Mouse (Mus musculus) heart, postnatal 0 days (tissue): ENCODE measurements around the gene Fchsd2. TPM values are rescaled to one million over a fixed set of nuclear protein-coding genes. Genes with fewer than 3 reads are reported as not detected.

Source experiments
- ATAC-seq: fragments of 200-750 bp; cut with Nextera tagmentation; 2 replicates; pipeline ENCODE4 v1.8.0; 2017; ENCODE audit warnings: low read depth, moderate number of reproducible peaks, moderate library complexity; ENCODE audit not compliant: insufficient read depth
- DNase-seq: peaks from one replicate; pipeline ENCODE4 v3.0.0-alpha.2; 2016; ENCODE audit warnings: low spot score
- H3K27ac ChIP-seq: fragments of 300-500 bp; sonication (generic); 2 replicates; pipeline ENCODE4 v1.5.1; 2014; ENCODE audit warnings: low read depth, mild to moderate bottlenecking
- H3K27me3 ChIP-seq: fragments of 300-500 bp; sonication (generic); 2 replicates; pipeline ENCODE4 v1.6.1; 2014; ENCODE audit warnings: low read length, mixed read lengths; ENCODE audit not compliant: control insufficient read depth, insufficient read depth
- H3K36me3 ChIP-seq: fragments of 300-500 bp; sonication (generic); replicated peaks from 2 replicates; pipeline ENCODE4 v1.6.1; 2014; ENCODE audit warnings: low read length, mixed read lengths; ENCODE audit not compliant: control insufficient read depth, insufficient read depth
- H3K4me1 ChIP-seq: fragments of 300-500 bp; sonication (generic); 2 replicates; pipeline ENCODE4 v1.6.1; 2014; ENCODE audit warnings: antibody characterized with exemption; ENCODE audit not compliant: control insufficient read depth, insufficient read depth
- H3K4me2 ChIP-seq: fragments of 300-500 bp; sonication (generic); 2 replicates; pipeline ENCODE4 v1.6.1; 2014; ENCODE audit warnings: low read depth, mild to moderate bottlenecking, low read length, moderate library complexity
- H3K4me3 ChIP-seq: fragments of 300-500 bp; sonication (generic); 2 replicates; pipeline ENCODE4 v1.5.1; 2014; ENCODE audit warnings: low read depth, low read length
- H3K9ac ChIP-seq: fragments of 300-500 bp; sonication (generic); replicated peaks from 2 replicates; pipeline ENCODE4 v1.6.1; 2014; ENCODE audit warnings: low read depth, low read length, mixed read lengths
- H3K9me3 ChIP-seq: fragments of 300-500 bp; sonication (generic); replicated peaks from 2 replicates; pipeline ENCODE4 v1.6.1; 2016; ENCODE audit warnings: low read length; ENCODE audit not compliant: control insufficient read depth
- CTCF ChIP-seq: IDR thresholded peaks from 2 replicates; pipeline ENCODE4 v1.5.1; 2016; ENCODE audit warnings: antibody characterized with exemption, control low read depth, low read depth
- EP300 ChIP-seq: IDR thresholded peaks from 2 replicates; pipeline ENCODE4 v1.6.1; 2016; ENCODE audit warnings: antibody characterized with exemption, low read depth
- WGBS: fragments of 180-500 bp; shearing (Covaris S2); extraction: QIAGEN DNeasy Blood & Tissue Kit; methylation state at CpG from one replicate; pipeline ENCODE4 v1.1.7; 2014; 5-methylcytosine and 5-hydroxymethylcytosine counted together
- polyA plus RNA-seq: library from polyadenylated mRNA; unstranded; fragments of >200 nt; fragmentation: Nextera tagmentation; extraction: Ambion mirVana; gene quantifications from 2 replicates; pipeline ENCODE4 v1.2.1, GENCODE M21; 2015
- total RNA-seq: library from RNA; depleted of rRNA; stranded (reverse); fragments of >200 nt; gene quantifications from 2 replicates; pipeline ENCODE4 v1.2.3, GENCODE M21; 2014; ENCODE audit warnings: low replicate concordance

The Fchsd2 gene
- total and polyA plus RNA-seq, 2 experiments from 2014 or later, result 8.7 to 19.3 TPM

DNA sequence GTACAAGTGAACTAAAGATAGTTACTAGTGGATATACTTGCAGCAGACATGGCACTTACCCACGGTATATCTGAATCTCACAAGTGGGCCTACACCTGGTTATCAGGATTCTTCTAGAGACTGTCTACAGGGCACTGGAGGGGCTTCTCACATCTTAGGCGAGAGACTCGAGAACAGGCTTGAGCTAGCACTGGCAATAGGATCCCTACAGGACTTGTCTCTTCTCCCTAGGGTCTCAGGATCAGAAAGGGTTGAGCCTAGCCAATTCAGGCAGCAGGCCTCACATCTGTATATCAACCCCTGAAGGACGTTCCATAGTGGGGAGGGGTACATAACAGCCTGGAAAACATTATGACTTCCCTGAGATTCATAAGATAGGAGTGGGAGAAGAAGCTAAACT is 194.2 kb downstream of the Fchsd2 start:
- Histone ChIP-seq H3K4me3 (no peak overlapping the region), H3K36me3 (peaks cover 75% of the 10 kb centered on the region), H3K9ac (no peak overlapping the region), H3K4me2 (no peak overlapping the region), H3K9me3 (no peaks in the 10 kb centered on the region), H3K27me3 (no peaks in the 10 kb centered on the region), H3K27ac (no peak overlapping the region), H3K4me1 (no peaks in the 10 kb centered on the region)
- WGBS, result 64% methylated on average over 4 of the region's 4 CpGs
- TF ChIP-seq CTCF (no peak), EP300 (no peak)
- no peak for ATAC-seq
- no peak for DNase-seq

DNA sequence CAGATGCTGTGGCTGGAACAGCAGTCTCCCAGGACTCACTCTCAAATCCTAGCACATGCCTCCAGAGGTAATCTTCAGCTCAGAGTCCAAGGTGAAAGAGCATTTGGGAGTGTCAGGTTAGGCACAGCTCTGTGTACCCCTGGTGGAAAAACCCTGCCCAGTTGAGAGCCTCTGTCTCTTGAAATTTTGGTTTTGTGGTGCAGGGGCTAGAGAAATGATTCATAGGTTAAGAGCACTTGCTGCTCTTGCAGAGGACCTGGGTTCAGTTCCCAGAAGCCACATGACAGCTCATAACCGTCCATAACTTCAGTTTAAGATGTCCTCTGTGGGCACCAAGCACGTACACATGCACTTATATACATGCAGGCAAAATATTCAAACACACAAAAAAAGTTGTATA is 195.2 kb downstream of the Fchsd2 start:
- Histone ChIP-seq H3K4me1 (no peaks in the 10 kb centered on the region), H3K27me3 (no peaks in the 10 kb centered on the region), H3K4me3 (no peak overlapping the region), H3K36me3 (peaks cover 67% of the 10 kb centered on the region), H3K9me3 (no peaks in the 10 kb centered on the region), H3K27ac (no peak overlapping the region), H3K9ac (no peak overlapping the region), H3K4me2 (no peak overlapping the region)
- no peak for DNase-seq
- 71% methylated on average over 2 of the region's 2 CpGs for WGBS
- TF ChIP-seq EP300 (no peak), CTCF (no peak)
- no peak for ATAC-seq

DNA sequence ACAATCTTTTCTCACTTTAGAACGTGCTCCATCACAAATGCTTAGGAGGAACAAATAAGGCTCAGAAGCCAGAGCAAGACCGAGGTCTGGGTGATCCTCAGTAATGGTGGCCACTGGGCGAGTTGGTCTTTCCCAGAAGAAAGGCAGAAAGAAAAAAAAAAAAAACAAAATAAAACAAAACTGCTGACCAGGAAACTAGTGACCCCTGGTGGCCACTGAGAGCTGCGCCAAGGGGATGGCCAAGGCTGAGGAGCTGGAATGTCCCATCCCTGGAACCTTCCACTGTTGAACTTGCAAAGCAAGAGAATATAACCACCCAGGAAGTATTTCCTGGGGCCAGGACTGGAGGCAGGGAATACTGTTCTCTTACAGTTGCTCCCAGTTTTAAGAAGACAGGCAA is 195.8 kb downstream of the Fchsd2 start:
- TF ChIP-seq CTCF (peak; percentile 73), EP300 (no peak)
- ATAC-seq, result no peak
- H3K27me3 ChIP-seq, result no peaks in the 10 kb centered on the region
- WGBS, result 39% methylated on average over 4 of the region's 4 CpGs
- no peak overlapping the region for H3K27ac ChIP-seq
- H3K4me1 ChIP-seq, result no peaks in the 10 kb centered on the region
- no peaks in the 10 kb centered on the region for H3K9me3 ChIP-seq
- DNase-seq, result peak; percentile 63
- no peak overlapping the region for H3K4me3 ChIP-seq
- H3K4me2 ChIP-seq, result no peak overlapping the region
- peaks cover 62% of the 10 kb centered on the region for H3K36me3 ChIP-seq
- no peak overlapping the region for H3K9ac ChIP-seq

DNA sequence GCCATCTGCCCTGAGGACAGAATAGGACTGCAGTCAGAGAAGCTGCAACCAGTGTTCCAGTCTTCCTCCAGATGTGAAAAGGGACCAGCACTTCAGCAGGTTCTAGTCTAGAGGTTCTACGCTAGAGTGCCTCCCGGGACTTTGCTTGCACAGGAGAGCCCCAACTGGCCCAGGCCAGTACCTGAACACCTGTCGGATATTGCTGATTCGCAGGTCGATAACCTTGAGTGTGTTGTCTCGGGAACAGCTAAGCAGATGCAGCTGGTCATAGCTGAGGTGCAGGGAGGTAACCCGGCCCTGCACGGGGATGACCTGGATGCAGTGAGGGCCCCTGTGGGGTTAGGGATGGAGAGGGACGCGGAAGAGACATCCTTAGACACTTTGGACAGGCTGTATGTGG is 197.7 kb downstream of the Fchsd2 start:
- 91% methylated on average over 10 of the region's 10 CpGs for WGBS
- ATAC-seq, result no peak

DNA sequence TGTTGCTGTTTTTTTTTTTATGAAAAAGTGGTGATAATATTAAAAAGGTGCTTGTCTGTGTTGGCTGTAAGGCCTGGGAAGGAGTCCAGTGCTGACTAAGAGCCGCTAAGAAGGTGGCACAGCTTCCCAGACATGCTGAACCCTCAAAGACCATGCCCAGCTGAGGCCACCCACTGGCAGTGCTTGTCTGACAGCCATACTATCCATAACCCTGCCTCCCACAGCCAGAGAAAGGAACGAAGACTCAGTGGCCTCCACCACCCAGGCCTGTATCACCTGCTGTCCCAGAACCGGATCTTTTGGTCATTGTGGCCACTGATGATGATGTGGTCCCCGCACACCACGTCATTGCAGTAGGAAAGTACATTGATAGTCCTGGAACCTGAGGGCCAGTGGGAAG is 198.5 kb downstream of the Fchsd2 start:
- H3K36me3 ChIP-seq, result peaks cover 57% of the 10 kb centered on the region
- H3K4me1 ChIP-seq, result no peaks in the 10 kb centered on the region
- H3K27ac ChIP-seq, result no peak overlapping the region
- WGBS, result 89% methylated on average over 5 of the region's 5 CpGs
- no peak overlapping the region for H3K4me2 ChIP-seq
- H3K4me3 ChIP-seq, result no peak overlapping the region
- TF ChIP-seq EP300 (no peak), CTCF (no peak)
- H3K9me3 ChIP-seq, result no peaks in the 10 kb centered on the region
- ATAC-seq, result no peak
- no peak overlapping the region for H3K9ac ChIP-seq
- no peaks in the 10 kb centered on the region for H3K27me3 ChIP-seq
- no peak for DNase-seq

More for the DNA sequence above, 197.7 kb downstream of the Fchsd2 start:
- no peak for DNase-seq
- no peaks in the 10 kb centered on the region for H3K9me3 ChIP-seq
- no peaks in the 10 kb centered on the region for H3K27me3 ChIP-seq
- no peak overlapping the region for H3K4me2 ChIP-seq
- H3K4me1 ChIP-seq, result no peaks in the 10 kb centered on the region
- no peak overlapping the region for H3K4me3 ChIP-seq
- H3K27ac ChIP-seq, result no peak overlapping the region
- H3K9ac ChIP-seq, result no peak overlapping the region
- peaks cover 61% of the 10 kb centered on the region for H3K36me3 ChIP-seq
- no peak for TF ChIP-seq CTCF
- no peak for TF ChIP-seq EP300

DNA sequence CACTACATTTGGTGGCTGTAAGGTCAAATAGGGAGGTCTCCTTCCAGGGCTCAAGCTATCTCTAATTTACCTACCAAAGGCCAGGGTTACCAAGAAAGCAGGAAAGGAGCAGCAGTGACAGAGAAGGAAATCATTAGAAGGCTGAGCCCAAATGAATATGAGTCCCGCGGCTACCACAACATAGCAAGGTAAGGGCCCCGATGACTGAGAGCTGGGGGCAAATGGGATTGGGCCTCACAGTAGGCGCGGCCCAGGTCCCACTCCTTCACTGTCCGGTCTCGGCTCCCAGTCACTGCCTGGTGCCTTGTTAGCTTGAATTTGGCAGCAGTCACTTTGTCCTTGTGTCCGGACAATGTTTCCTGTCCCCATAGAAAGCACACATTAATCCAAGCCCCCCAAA is 199.0 kb downstream of the Fchsd2 start:
- 88% methylated on average over 8 of the region's 8 CpGs for WGBS
- H3K36me3 ChIP-seq, result peaks cover 53% of the 10 kb centered on the region

More for the DNA sequence above, 199.0 kb downstream of the Fchsd2 start:
- H3K4me1 ChIP-seq, result no peaks in the 10 kb centered on the region
- H3K9ac ChIP-seq, result no peak overlapping the region
- no peaks in the 10 kb centered on the region for H3K9me3 ChIP-seq
- H3K4me2 ChIP-seq, result no peak overlapping the region
- TF ChIP-seq CTCF (no peak), EP300 (no peak)
- H3K4me3 ChIP-seq, result no peak overlapping the region
- ATAC-seq (no peak), DNase-seq (no peak)
- no peaks in the 10 kb centered on the region for H3K27me3 ChIP-seq
- no peak overlapping the region for H3K27ac ChIP-seq
